Mouse (Mus musculus) cortical plate, adult 2 months (tissue): ENCODE results near the gene Clip4. TPM values are rescaled to one million over a fixed set of nuclear protein-coding genes. Genes with fewer than 3 reads are reported as not detected.

Experiments
- H3K27ac ChIP-seq: fragments of 200-500 bp; 2 replicates; pipeline ENCODE4 v1.5.1; 2012; ENCODE audit warnings: low read length, control low read depth, inconsistent platforms; ENCODE audit not compliant: insufficient read depth
- H3K4me1 ChIP-seq: fragments of 200-500 bp; 2 replicates; pipeline ENCODE4 v1.6.1; 2011; ENCODE audit warnings: low read length; ENCODE audit not compliant: control insufficient read depth, insufficient read depth
- H3K4me3 ChIP-seq: fragments of 200-500 bp; 2 replicates; pipeline ENCODE4 v1.5.1; 2011; ENCODE audit warnings: mild to moderate bottlenecking, low read length, control low read depth; ENCODE audit not compliant: insufficient read depth
- CTCF ChIP-seq: fragments of 200-500 bp; IDR thresholded peaks from 2 replicates; pipeline ENCODE4 v1.5.1; 2011; ENCODE audit warnings: mild to moderate bottlenecking, control low read depth, low read length; ENCODE audit not compliant: insufficient read depth; ENCODE audit errors: extremely low read depth
- POLR2A ChIP-seq: fragments of 200-500 bp; IDR thresholded peaks from 2 replicates; pipeline ENCODE4 v1.6.1; 2011; ENCODE audit warnings: mild to moderate bottlenecking, low read length, control low read depth; ENCODE audit not compliant: insufficient read depth; ENCODE audit errors: extremely low read depth
- polyA plus RNA-seq: library from polyadenylated mRNA; depleted of rRNA; stranded (reverse); fragments of >200 nt; gene quantifications from 2 replicates; pipeline ENCODE4 v1.2.3, GENCODE M21; 2012

The Clip4 gene
- polyA plus RNA-seq, 1 experiment = 42.2 TPM

GRCm38 (mm10) chr17:71826603-71827002 lies 58.3 kb downstream of the Clip4 start:
- TF ChIP-seq POLR2A (no peak), CTCF (no peak)
- H3K4me3 ChIP-seq = no peak overlapping the region

GRCm38 (mm10) chr17:71827627-71828026 lies 59.4 kb downstream of the Clip4 start:
- Histone ChIP-seq H3K4me1 (peaks cover 3% of the 10 kb centered on the region), H3K27ac (no peak overlapping the region), H3K4me3 (no peak overlapping the region)
- TF ChIP-seq CTCF = no peak
- TF ChIP-seq POLR2A = no peak

More at GRCm38 (mm10) chr17:71826603-71827002, 58.3 kb downstream of the Clip4 start:
- no peak overlapping the region for H3K27ac ChIP-seq
- H3K4me1 ChIP-seq = peaks cover 3% of the 10 kb centered on the region

DNA sequence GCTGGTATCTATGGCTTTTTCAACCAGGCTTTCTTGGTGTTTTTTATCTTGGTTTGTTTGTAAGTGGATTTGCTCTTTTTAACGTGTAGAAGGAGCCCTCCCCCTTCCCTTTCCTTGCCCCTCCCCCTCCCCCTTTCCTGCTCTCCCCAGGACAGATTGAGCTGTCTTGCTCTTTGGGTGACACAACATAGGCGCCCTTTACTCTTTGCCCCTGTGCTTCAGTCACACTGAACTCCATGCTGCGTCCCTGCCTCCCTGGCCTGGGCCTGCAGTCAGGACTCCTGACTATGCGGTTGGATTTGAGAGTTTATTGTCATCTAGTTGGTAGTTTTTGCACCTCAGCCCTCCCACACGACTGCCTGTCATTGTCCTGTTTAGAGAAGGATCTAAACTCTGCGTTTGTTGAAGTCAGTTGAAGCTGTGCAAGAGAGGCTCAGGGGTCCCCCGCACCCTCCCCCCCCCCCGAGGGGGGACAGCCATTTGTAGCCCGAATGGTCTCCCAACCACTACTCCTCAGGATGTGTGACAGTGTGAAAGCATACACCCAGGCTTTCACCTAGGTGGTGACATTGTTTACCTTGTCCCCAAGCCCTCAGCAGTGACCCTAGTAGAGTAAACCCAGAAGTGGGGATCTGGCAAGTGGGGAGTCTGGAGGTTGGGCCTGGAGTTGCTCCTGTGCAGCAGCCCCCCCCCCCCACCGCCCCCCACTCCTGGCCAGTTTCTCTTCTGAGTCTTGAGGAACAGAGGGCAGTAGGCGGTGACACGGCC lies 60.6 kb downstream of the Clip4 start:
- Histone ChIP-seq H3K4me3 (no peak overlapping the region), H3K4me1 (peaks cover 3% of the 10 kb centered on the region), H3K27ac (no peak overlapping the region)
- TF ChIP-seq CTCF = no peak
- no peak for TF ChIP-seq POLR2A

DNA sequence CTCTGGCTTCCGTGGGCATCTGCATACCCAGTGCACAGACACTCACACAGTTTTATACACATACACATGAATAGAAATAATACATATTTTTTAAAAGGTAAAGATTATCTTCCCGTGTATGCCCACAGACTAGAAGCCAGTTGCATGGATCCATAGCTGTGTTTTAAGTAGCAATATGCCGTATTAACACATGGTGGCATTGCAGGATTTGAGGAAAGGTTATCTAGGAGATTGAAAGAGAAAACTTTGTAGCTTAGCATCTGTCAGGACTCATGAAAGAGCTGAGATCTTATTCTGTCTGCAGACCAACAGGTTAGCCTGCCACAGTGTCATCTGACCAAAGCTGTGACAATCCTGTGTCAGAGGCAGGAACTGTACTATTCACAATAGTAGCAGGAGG lies 63.7 kb downstream of the Clip4 start:
- Histone ChIP-seq H3K27ac (no peak overlapping the region), H3K4me3 (no peak overlapping the region), H3K4me1 (no peaks in the 10 kb centered on the region; the same call in 1 of the 2 replicates)
- TF ChIP-seq CTCF (no peak), POLR2A (no peak)

- H3K27ac ChIP-seq = no peak overlapping the region
- H3K4me3 ChIP-seq = no peak overlapping the region
- no peaks in the 10 kb centered on the region for H3K4me1 ChIP-seq
- TF ChIP-seq CTCF = no peak
- TF ChIP-seq POLR2A = no peak
These were observed 93.9 kb downstream of the Clip4 start for GRCm38 (mm10) chr17:71862184-71862583.

GRCm38 (mm10) chr17:71862895-71863294 lies 94.6 kb downstream of the Clip4 start:
- H3K4me3 ChIP-seq = no peak overlapping the region
- no peak for TF ChIP-seq POLR2A
- no peak for TF ChIP-seq CTCF
- no peak overlapping the region for H3K27ac ChIP-seq
- no peaks in the 10 kb centered on the region for H3K4me1 ChIP-seq

DNA sequence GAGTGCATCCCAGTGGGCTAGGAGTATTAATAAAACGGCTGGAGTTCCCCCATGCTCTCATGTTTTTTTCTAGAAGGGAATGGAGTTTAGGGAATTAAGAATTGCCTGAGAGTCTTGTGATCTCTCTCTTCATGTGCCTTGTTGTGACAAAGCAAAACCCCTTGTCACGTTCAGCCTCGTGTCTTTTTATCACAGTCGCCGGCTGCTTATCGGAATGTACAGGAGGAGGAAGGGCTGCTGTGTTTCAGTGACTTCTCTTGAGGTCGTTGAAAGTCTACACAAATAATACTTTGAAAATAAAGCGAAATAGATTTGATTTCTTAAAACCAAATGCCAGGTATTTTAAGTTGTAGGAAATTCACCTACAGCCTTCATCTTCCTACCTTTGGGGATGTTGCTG lies 95.8 kb downstream of the Clip4 start:
- no peaks in the 10 kb centered on the region for H3K4me1 ChIP-seq
- TF ChIP-seq CTCF (no peak), POLR2A (no peak)
- no peak overlapping the region for H3K4me3 ChIP-seq
- no peak overlapping the region for H3K27ac ChIP-seq

- TF ChIP-seq POLR2A = no peak
- no peak for TF ChIP-seq CTCF
- H3K4me3 ChIP-seq = no peak overlapping the region
- H3K4me1 ChIP-seq = no peaks in the 10 kb centered on the region
- no peak overlapping the region for H3K27ac ChIP-seq
These were observed 97.2 kb downstream of the Clip4 start for GRCm38 (mm10) chr17:71865437-71865836.

DNA sequence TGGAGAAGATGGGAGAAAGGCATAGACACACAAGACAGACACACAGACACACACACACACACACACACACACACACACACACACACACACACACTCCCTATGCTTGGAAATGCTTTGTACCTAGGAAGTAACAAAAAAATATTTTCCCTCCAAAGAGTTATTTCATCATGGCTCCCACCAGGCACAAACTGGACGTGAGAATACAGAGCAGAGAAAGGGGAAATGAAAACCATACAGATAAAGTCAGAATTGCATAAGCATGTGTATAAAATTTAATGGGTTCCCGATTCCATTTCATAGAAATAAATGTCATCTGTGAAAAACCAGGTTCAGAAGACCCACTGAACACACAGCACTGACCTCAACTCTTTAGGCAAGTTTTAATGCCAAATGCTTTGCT lies 99.6 kb downstream of the Clip4 start:
- TF ChIP-seq POLR2A (no peak), CTCF (no peak)

GRCm38 (mm10) chr17:71868828-71869227 lies 100.6 kb downstream of the Clip4 start:
- H3K4me3 ChIP-seq = no peak overlapping the region; the same call in 1 of the 2 replicates
- H3K27ac ChIP-seq = no peak overlapping the region
- TF ChIP-seq CTCF = no peak
- TF ChIP-seq POLR2A = no peak
- no peaks in the 10 kb centered on the region for H3K4me1 ChIP-seq

More for the DNA sequence above, 99.6 kb downstream of the Clip4 start:
- Histone ChIP-seq H3K4me1 (no peaks in the 10 kb centered on the region), H3K27ac (no peak overlapping the region), H3K4me3 (no peak overlapping the region)
